Mouse (Mus musculus) A20 (cell line): ENCODE results near the gene Gpr135.
"Not testable (repeated sequence)": the region's sequence is repeated elsewhere in the genome, so short reads cannot be mapped to it uniquely, and the experiment has no call there.

Experiments
- DNase-seq: peaks from one replicate; pipeline ENCODE4 v3.0.0-alpha.2; 2011; ENCODE audit warnings: low read depth, low spot score

Gpr135 gene

GRCm38 (mm10) chr12:72053303-72053702, 17.6 kb downstream of the Gpr135 start:
- peak; percentile 39 for DNase-seq

GRCm38 (mm10) chr12:72052571-72052970, 18.4 kb downstream of the Gpr135 start:
- DNase-seq: no peak

- DNase-seq: no peak
Measured at GRCm38 (mm10) chr12:72050821-72051220, 20.1 kb downstream of the Gpr135 start.

- DNase-seq: not testable (repeated sequence)
Measured at GRCm38 (mm10) chr12:72050156-72050555, 20.8 kb downstream of the Gpr135 start.

GRCm38 (mm10) chr12:72047513-72047912, 23.4 kb downstream of the Gpr135 start:
- peak; percentile 35 for DNase-seq

- DNase-seq: no peak
Measured at GRCm38 (mm10) chr12:72041238-72041637, 29.7 kb downstream of the Gpr135 start.

- no peak for DNase-seq
Measured at GRCm38 (mm10) chr12:72039501-72039900, 31.4 kb downstream of the Gpr135 start.

GRCm38 (mm10) chr12:72038866-72039265, 32.1 kb downstream of the Gpr135 start:
- DNase-seq: no peak

- DNase-seq: no peak
Measured at GRCm38 (mm10) chr12:72037049-72037448, 33.9 kb downstream of the Gpr135 start.

- DNase-seq: no peak
Measured at GRCm38 (mm10) chr12:72036097-72036661, 34.7 kb downstream of the Gpr135 start.

- DNase-seq: no peak
Measured at GRCm38 (mm10) chr12:72031794-72032193, 39.1 kb downstream of the Gpr135 start.

- no peak for DNase-seq
Measured at GRCm38 (mm10) chr12:72031171-72031570, 39.8 kb downstream of the Gpr135 start.

- no peak for DNase-seq
Measured at GRCm38 (mm10) chr12:72025275-72025795, 45.6 kb downstream of the Gpr135 start.

- no peak for DNase-seq
Measured at GRCm38 (mm10) chr12:72023572-72023971, 47.4 kb downstream of the Gpr135 start.

- no peak for DNase-seq
Measured at GRCm38 (mm10) chr12:72022790-72023189, 48.1 kb downstream of the Gpr135 start.

GRCm38 (mm10) chr12:72021543-72021942, 49.4 kb downstream of the Gpr135 start:
- DNase-seq: no peak

- DNase-seq: no peak
Measured at GRCm38 (mm10) chr12:72020285-72020684, 50.6 kb downstream of the Gpr135 start.
